Mouse (Mus musculus): Measurements from ENCODE around the gene Ctnna2.

Gene Ctnna2

DNA sequence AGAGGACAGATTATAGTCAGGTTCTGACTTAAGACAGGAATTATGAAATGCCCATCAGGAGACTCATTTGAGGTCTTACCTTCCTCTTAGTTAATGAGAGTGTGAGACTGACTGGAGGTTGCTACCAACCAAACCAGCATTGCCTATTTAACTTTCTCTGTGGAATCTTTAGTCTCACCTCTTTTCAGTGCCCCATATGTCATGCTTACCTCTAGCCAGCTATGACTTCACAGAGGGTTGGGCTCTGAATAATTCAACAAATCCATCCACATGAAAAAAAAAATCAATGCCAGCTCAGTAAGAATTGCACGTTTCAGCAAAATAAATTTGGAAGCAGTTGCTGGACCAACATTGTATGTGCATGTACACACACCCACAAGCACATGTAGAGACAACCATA is 562.5 kb downstream of the Ctnna2 start:
- DNase-seq: no peak

DNA sequence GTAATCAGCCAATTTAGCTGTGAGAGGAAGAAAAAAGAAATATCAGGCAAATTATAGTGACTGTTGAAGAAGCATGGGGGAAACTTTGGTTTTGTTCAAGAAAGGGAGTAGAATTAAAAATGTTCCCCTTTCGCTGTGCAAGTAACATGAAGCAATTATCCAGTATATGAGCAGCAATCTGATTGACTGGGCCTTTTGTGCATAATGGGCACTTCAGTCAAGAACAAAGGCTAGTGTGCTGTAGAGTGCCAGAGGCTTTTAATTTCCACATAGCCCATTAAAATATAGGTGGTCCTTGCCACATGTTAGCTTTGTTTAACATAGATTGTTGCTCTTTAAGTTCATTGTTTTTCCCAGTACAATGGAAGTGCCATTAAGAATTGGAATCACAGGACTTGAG is 566.0 kb downstream of the Ctnna2 start:
- no peak for DNase-seq

DNA sequence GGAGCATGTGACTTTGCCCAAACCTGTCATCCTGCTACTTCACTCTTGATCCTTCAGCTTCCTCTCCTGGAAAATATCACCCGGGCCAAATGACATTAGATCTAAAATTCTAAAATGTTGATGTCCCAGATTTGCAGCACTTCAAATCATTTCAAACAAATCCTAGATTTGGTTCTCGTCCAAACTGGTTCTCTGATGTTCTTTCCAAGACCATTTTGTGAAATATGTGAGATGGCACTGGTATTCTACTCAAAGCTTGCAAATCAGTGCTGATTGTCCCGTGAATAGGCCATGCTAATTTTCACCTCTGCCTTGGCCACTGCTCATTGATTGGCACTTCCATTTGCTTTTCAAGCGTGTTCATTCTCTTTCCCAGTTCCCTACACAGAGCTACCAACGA is 571.0 kb downstream of the Ctnna2 start:
- DNase-seq: no peak

DNA sequence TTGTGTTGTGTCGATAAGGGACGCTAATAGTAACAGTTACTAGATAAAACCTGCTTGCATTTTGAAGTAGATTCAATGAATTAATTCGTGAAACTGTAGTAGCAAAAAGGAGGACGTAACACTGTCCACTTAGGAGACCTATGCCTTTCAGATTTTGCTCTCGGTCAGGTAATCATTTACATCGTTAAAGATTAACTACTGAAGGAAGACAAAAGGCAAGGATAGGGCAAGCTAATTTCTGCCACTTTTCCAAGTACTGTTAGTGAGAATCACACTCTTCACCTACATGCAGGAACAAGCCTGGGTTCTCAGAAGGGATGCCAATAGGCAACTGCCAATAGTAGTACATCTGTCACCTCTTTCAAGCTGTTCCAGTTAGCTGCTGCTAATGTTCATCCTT is 578.7 kb downstream of the Ctnna2 start:
- DNase-seq: no peak

DNA sequence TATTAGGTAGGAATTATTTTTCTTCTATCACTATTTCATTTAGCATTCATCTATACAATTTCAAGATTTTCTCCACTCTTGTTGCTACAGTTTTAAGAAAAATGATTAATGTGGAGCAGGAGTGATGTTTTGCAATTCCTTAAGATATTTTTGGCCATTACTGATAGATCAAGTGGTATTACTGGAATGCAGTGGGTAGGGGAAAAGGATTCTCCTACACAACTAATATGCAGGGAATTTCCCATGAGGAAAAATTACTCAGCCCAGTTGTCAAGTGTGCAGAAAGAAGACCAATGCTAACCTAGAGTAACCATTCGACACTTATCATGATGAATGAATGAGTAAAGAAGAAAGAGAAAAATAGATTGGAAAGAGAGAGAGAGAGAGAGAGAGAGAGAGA is 587.8 kb downstream of the Ctnna2 start:
- DNase-seq: no peak

DNA sequence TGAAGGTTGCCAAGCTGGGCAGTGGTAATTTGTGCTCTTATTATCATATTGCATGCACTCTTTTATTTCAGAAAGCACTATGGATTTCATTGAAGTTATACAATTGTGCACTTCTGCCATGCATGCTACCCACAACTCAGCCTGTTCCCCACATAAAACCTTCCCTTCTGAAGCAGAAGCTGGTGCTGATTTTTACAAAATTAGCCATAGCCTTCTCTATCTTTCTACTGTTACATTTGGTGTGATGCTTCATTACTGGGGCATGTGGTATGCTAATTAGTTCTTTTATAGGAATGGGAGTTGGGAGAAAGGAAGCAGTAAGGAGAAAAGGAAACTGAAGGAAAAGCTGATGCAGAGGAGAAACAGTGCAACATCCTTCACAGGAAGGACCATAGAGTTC is 598.2 kb downstream of the Ctnna2 start:
- no peak for DNase-seq

DNA sequence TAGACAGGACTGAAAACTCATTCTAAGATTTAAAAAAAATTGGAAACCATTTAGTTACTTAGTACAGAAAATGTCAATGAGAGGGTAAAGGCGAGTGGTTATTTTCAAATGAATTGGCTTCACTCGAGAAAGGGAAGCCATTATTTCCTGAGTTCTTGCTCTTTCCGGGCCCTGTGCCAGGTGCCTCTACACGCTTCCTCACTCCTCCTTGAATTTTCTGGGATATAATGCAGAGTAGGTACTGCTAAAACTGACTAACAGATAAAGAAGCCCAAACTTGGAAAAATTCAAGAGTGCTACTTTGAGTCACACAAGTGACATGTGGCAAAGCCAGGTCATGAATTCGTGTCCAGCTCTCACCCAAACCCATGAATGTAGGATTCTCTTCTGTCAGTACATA is 606.4 kb downstream of the Ctnna2 start:
- DNase-seq: peak; percentile 10

DNA sequence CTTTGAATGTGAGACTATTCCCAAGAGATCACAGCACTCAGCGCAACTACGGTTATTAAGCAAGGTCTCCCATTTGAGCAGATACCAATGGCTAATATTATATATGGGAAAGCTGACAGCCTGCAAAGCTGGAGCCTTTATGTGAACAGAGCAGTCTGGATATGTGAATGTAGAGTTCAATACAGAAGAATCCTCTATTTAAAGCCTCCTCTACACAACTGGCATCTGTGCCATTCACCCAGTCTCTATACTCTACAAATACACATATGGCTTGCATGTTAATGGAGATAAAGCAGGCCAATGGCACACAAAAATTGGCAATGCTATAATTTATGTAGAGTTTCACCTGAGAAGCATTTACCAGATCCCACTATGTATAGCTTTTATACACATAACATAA is 608.4 kb downstream of the Ctnna2 start:
- no peak for DNase-seq

DNA sequence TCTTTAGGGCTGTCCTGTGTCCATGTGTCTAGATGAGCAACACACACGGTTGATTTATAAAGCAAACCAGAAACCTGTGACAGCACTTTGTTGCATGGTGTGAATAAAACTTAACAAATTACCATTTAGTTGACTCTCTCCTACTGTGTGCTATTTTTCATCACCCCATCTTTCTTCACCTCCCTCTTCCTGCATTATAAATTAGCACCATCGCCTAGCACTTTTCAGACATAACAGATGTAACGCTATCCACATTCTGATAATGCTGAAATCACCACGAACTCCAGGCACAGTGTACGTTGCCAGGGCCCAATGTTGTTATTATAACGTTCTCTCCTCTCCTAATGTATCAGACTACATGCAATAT is 621.0 kb downstream of the Ctnna2 start:
- no peak for DNase-seq

DNA sequence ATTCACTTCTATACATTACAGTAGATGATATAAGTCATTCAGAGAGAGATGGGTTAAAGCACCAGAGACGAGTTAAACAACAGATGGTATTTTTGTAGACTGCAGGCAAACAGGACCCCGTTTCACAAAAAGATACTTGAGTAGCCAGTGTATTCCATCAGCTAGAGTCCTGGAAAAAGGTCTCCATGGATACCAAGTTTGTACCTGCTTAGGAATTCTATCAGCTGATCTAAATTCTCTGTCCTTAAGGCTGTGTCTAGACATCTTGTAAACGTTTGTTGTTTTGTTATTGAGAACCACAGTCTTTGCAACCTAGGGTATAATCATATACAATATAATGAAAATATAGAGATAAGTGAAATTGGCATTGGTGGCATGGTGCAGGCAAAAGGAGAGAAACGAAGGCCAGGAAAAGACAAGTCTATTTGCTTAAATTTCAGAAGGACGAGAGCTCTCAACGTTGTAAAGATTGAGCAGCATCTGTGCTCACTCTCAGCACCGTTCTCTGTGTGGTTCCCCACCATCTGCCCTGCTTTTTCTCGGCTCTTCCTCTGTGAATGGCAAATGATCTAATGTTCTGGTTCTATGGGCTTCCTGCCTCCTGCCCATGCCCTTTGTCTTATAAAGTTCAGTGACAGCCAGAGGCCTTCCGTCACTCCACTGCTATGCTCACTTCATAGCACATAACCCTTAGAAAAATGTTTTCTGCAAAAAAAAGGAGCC is 621.6 kb downstream of the Ctnna2 start:
- DNase-seq: no peak

DNA sequence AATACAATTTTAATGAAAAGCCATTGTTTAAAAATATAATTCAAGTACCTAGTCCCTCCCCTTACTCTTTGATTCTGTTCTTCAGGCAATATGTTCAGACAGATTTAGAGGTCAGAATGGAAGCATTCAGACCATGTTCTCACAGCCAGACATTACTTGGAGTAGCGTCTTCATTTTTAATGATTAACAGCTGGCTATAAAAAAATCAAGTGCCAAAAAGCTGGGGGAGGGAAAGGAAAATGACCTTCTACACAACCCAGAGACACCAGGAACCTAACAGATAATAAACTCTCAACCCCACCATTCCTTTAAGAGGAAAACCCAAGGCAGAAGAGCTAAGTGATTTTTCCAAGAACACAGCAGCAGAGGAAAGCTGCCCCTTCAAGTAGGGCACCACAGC is 624.7 kb downstream of the Ctnna2 start:
- DNase-seq: peak; percentile 6

DNA sequence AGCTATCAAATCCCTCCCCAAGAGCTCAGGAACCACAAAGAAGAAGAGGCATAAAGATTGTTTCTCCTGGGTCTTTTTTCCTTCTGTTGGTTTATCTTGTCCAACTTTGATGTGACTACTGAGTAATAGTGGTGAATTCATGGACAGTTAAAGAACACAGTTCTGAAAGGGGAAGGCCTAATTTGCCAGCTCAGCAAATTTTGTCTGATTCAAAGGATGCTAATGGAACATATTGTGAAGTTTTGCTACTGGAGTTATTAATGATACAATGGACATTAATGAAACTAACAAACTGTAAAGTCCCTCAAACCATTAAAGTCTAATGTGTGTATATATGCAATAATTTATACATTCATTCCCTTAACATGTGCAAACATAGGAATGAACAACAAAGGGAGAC is 635.7 kb downstream of the Ctnna2 start:
- no peak for DNase-seq

DNA sequence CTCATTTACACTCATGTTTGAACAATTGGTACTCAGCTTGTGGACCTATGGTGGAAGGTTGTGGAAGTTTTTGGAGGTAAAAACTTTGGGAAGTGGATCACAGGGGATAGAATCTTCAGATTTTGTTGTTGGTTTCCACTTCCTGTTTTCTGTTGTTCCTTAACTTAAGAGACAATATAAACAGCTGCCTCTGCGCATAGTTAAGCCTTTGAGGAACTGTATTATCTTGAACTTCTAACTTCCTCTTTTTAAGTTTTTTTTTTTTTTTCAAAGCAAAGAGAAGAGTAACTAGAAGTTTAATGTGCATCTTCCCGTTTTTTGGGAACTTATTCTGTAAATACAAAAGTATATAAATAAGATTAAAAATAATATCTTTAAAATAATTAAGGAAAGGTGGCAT is 644.0 kb downstream of the Ctnna2 start:
- DNase-seq: no peak

DNA sequence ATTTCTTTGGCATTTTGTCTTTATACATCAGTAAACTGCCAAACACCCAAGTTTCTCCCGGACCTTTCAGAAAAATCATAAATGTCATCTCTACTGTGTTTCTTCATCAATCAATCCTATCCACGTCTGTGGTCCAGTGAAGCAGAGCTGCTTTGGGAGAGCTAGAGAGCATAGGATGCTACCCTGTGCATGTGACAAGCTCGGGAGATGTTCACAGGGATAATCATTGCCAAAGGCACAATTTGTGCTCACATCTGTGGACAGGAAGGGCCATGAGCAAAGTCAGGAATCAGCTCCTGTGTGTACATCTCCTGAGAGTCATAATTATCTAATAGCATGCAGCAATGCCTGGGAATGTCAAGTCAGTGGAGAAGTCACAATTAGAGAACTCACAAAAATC is 654.8 kb downstream of the Ctnna2 start:
- DNase-seq: no peak

DNA sequence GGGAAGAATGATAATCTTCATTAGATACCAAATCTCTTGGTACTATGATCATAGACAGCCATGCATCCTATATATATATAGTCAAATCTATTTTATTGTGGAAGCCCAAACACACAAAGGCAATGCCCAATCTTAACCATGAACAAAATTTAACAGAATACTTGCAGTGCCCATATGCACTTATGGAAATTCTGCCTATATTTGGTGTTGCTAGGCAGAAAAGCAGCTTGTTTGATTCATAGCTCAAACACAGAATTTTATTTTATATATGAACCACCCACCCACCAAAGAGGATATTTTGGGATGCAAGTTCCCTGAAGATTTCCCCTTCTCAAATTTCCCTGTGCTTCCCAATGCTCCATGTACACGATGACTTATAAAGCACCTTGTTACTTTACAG is 655.2 kb downstream of the Ctnna2 start:
- no peak for DNase-seq

DNA sequence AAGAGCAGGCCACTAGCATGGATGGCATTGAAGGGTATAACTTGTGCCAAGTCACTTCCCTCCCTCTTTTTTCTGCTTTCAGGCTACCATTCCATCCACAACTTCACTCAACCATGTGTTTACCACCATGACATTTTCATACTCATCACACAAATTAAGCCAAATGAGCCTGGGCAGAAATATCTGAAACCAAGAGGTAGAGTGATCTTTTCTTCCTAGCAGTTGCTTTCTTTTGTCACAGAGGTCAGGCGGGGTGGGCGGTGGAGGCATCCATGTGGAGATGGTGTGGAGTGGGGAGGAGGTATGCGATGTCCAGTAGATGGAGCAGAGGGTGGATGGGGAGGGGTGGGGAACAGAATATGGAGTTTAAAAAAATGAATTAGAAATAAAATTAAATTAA is 672.7 kb downstream of the Ctnna2 start:
- no peak for DNase-seq

DNA sequence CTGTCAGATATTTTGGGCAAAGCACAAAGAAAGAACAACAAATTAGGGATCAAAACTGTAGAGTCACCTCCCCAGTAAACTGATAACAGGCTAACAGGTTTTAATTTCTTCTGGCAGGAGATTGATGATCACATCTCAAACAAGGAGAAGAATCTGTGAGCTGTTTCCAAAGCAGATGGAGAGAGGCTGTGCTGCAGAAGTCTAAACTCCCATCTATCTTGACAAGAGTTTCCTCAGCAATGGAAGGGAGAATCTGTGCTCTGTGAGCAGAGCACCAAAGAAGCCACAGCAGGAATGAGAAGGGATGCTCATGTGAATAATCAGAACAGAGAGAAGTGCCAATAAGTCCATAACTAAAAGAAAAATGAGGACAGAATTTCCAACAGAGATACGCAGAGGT is 678.2 kb downstream of the Ctnna2 start:
- no peak for DNase-seq

DNA sequence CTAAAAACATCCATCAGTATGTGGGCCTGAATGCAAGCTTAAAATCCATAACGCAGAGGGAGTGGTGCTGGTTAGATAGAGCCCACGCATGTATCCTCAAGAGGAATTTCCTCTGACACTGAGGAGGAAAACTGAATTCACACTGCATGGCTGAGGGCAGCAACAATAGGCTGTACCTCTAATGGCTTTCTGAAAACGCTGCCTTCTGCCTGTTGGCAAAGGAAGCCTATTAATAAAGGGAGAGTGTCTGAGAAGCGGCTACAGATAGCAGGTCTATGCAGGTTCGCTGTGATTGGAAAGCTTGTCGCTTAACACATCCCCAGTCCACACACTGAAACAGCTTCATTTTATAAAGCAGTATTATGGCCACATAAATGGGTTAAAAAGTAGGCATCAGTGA is 688.1 kb downstream of the Ctnna2 start:
- DNase-seq: no peak

DNA sequence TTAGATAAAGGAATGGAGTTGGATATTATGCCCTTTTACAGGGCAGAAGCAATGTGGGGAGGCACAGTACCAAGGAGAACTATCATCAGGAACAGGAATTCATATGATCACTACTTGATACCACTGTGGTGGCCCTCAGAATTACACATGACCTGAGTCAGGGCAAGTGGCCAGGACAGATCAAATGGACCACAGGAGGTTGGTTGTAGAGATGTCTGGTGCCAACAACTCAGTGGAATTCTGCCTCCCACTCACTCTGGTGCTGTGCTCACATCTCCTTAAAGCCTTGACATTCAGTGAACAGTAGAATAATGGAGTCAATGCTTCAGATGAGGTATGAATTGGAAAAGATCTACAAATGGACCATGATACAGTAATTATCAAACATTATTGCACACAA is 691.1 kb downstream of the Ctnna2 start:
- DNase-seq: no peak

DNA sequence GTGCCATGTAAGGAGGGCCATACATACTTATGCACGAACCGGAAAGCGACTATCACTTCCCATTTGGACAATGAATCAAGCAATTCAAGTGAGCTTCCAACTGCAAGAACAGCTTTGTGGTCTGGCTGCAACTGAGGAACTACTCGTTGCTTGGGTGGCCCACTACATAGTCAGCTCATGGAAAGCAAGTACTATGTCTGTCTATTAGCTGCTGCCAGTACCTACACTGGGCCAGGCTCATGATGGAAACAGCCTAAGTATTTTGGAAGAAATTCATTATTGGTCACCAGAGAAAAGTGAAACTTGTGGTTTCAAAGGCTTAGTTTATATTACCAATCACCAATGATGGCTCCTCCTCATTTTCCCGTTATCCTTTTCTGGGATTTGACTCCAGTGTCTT is 693.2 kb downstream of the Ctnna2 start:
- no peak for DNase-seq

DNA sequence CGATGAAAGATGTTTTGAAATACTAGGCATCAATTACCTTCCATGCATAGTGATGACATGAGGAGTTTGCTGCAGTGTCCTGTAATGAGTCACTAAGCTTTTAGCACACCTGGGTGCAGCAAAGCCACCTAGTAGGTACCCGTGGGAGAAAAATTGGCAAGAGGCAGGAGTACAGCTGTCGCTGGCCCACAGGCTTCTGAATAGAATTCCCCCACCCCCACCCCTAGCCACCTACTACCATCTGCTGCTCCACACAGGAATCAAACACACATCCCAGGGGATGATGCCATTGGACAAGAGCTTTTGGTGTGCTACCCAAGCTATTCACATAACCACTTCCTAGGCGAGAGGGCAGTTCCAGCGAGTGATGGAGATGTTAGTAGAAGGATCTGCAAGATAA is 700.7 kb downstream of the Ctnna2 start:
- DNase-seq: no peak

DNA sequence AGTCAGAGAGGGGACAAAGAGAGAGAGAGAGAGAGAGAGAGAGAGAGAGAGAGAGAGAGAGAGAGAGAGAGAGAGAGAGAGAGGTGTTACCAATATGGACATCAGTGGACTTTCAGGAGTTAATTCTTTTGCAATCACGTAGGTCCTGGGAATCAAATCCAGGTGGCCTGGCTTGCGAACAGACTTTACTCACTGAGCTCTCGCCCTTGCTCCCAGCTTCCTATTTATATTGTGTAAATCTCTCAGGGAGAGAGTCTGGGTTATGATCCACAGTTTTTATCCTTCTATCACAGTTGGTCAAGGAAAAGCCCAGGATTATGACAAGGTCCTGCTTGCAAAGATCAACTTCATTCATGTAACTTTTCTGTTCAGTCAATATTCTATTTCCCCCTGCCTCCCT is 714.3 kb downstream of the Ctnna2 start:
- DNase-seq: no peak

DNA sequence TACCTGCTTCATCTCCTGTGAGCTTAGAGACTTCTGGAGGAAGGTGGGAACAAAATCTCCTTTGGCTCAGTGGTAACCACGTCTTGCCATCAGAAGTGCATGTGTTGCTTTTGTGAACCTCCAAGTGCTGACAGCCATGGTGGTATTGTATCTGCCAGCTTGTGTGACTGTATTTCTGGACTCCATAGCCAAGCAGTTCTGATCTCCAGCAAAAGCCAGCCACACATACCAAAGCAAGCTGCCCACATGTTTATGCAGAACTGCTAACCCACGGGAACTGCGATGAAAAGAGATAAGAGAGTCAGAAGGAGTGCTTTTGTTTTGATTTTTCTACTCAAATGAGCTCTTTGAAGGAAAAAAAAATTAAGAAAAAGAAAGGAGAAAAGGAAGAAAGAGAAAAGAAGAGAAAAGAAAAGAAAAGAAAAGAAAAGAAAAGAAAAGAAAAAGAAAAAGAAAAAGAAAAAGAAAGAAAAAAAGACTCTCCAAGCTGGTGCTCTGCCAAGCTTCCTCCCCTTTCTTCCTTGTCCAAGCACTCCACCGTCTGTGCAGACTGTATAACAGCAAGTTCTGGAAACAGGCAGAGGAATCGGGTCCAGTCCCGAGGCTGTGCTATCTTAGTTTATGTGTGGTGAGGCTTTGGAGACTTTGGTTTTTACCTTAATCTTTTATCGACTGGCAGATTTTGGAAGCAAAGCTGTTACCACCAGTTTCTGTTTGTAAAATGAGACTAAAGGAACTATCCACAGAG is 722.0 kb downstream of the Ctnna2 start:
- DNase-seq: peak; percentile 24

DNA sequence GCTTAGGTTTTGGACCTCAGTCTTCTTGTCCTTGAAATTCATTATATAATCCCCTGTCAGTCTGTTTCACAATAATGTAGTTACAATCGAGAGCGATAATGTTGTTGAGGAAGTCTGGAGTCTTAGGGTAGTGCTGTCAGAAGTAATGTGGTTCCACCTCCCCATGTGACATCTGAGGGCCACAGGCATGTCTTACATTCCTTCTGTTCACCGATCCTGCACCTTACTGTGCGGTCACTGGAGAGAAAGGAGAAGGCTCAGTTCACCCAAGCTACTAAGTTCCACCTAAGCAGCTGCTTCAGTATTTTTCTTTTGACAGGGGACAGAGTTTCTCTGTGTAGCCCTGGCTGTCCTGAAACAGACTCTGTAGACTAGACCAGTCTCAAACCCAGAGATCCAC is 723.2 kb downstream of the Ctnna2 start:
- peak; percentile 13 for DNase-seq

DNA sequence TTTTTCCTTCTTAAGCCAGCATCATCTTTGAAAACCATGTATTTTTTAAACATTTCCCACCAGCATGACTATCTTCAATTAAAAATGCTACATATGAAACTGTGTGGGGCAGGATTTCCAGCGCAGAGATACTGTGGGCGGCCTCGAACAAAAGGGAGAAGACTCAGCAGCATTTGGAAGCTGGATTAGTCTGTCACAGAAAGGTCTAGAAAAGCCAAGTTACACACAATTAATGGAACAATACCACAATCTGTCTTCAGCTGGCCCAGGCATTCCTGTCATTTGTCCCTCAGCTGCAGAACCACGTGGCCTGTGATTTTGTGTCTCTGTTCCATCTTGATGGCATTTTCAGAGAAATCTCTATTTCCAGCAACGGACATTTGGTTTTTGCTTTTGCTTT is 726.0 kb downstream of the Ctnna2 start:
- no peak for DNase-seq
